Mouse (Mus musculus): ENCODE results near the gene Slc25a12. TPM values are rescaled to one million over a fixed set of nuclear protein-coding genes. Genes with fewer than 3 reads are reported as not detected.

Slc25a12 gene
- total RNA-seq, 1 experiment from 2014 or later: 48.2 TPM

Other genes starting within 250 kb of the Slc25a12 start
- gene Cybrd1, start 249.8 kb downstream of the Slc25a12 start, total RNA-seq (2017): 0.14 TPM in 1 of 2 replicates, not detected in the other
- 112 and 117 TPM in 2 replicates for gene Dync1i2, start 156.0 kb downstream of the Slc25a12 start, total RNA-seq (2017)
- 183 and 200 TPM in 2 replicates for gene Hat1, start 21.2 kb upstream of the Slc25a12 start, total RNA-seq (2017)
- gene Metap1d, start 85.5 kb upstream of the Slc25a12 start, total RNA-seq (2017): 34.0 and 40.4 TPM in 2 replicates
- not detected in 2 replicates for gene Dlx1, start 160.4 kb upstream of the Slc25a12 start, total RNA-seq (2017)
- gene Dlx2, start 179.0 kb upstream of the Slc25a12 start, total RNA-seq (2017): not detected in 2 replicates

Data from common myeloid progenitor, adult 5-6 weeks (primary cell).